Mouse (Mus musculus) bone marrow macrophage, adult 2 months (primary cell): ENCODE measurements around the gene Gpr1.

Experiments
- CTCF ChIP-seq: IDR thresholded peaks from 2 replicates; pipeline ENCODE4 v1.5.1; 2012; ENCODE audit warnings: low read depth, mild to moderate bottlenecking, low read length, moderate library complexity
- POLR2A ChIP-seq: IDR thresholded peaks from 2 replicates; pipeline ENCODE4 v1.6.1; 2012; ENCODE audit warnings: mild to moderate bottlenecking, low read depth, low read length, borderline replicate concordance

DNA sequence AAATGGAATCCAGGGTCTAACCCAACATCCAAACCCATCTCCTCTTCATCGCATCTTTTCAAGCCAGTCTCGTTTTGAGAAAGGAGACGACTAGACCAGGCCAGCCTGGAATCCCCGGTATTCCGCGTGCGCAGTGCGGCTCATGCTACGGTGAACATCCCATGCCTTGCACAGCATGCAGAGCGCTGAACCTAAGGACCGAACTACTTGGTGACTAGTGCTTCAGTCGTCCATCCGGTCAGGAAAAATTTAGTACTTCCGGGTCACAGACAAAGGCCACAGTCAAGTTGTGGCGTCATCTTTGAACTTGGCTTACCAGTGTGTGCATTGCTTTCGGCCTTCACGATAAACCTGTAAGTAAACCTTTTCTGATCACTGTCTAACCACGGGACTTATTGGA, 14.0 kb downstream of the Gpr1 start:
- TF ChIP-seq POLR2A (no peak), CTCF (no peak)
